Mouse (Mus musculus) midbrain, embryonic 14.5 days (tissue): ENCODE data around the gene Slc38a9. TPM values are rescaled to one million over a fixed set of nuclear protein-coding genes. Genes with fewer than 3 reads are reported as not detected.

Source experiments
- ATAC-seq: fragments of 200-750 bp; cut with Nextera tagmentation; 2 replicates; pipeline ENCODE4 v1.8.0; 2017; ENCODE audit warnings: moderate number of reproducible peaks, moderate library complexity; ENCODE audit not compliant: low FRiP score, low TSS enrichment
- DNase-seq: peaks from one replicate; pipeline ENCODE4 v3.0.0-alpha.2; 2015
- H3K27ac ChIP-seq: fragments of 300-500 bp; sonication (generic); replicated peaks from 2 replicates; pipeline ENCODE4 v1.5.1; 2014; ENCODE audit warnings: mild to moderate bottlenecking, low read depth, low read length, moderate library complexity
- H3K27me3 ChIP-seq: fragments of 300-500 bp; sonication (generic); 2 replicates; pipeline ENCODE4 v1.6.1; 2014; ENCODE audit warnings: low read length, control low read depth, mixed read lengths; ENCODE audit not compliant: control insufficient read depth, insufficient read depth
- H3K36me3 ChIP-seq: fragments of 300-500 bp; sonication (generic); 2 replicates; pipeline ENCODE4 v1.6.1; 2014; ENCODE audit warnings: low read length, control low read depth; ENCODE audit not compliant: control insufficient read depth, insufficient read depth
- H3K4me1 ChIP-seq: fragments of 300-500 bp; sonication (generic); 2 replicates; pipeline ENCODE4 v1.6.1; 2014; ENCODE audit warnings: mild to moderate bottlenecking, antibody characterized with exemption, low read length, control low read depth; ENCODE audit not compliant: control insufficient read depth, insufficient read depth
- H3K4me2 ChIP-seq: fragments of 300-500 bp; sonication (generic); 2 replicates; pipeline ENCODE4 v1.6.1; 2014; ENCODE audit warnings: mild to moderate bottlenecking, low read length, moderate library complexity
- H3K4me3 ChIP-seq: fragments of 300-500 bp; sonication (generic); replicated peaks from 2 replicates; pipeline ENCODE4 v1.5.1; 2014; ENCODE audit warnings: low read depth, low read length
- H3K9ac ChIP-seq: fragments of 300-500 bp; sonication (generic); replicated peaks from 2 replicates; pipeline ENCODE4 v1.6.1; 2014; ENCODE audit warnings: mild to moderate bottlenecking, low read length, moderate library complexity
- H3K9me3 ChIP-seq: fragments of 300-500 bp; sonication (generic); 2 replicates; pipeline ENCODE4 v1.6.1; 2016; ENCODE audit warnings: low read length, control low read depth, mixed read lengths; ENCODE audit not compliant: control insufficient read depth
- WGBS: fragments of 180-500 bp; shearing (Covaris S2); extraction: QIAGEN DNeasy Blood & Tissue Kit; methylation state at CpG from one replicate; pipeline ENCODE4 v1.1.7; 2014; 5-methylcytosine and 5-hydroxymethylcytosine counted together
- polyA plus RNA-seq: library from polyadenylated mRNA; unstranded; fragments of >200 nt; fragmentation: Nextera tagmentation; extraction: Ambion mirVana; gene quantifications from 2 replicates; pipeline ENCODE4 v1.2.1, GENCODE M21; 2014

Slc38a9 gene
- polyA plus RNA-seq, 1 experiment from 2014 or later, result 24.4 TPM

- ATAC-seq (no peak), DNase-seq (peak; percentile 39)
- whole genome bisulfite sequencing, result 55% methylated on average over 11 of the region's 11 CpGs
- no peak overlapping the region for H3K4me3 ChIP-seq
- no peaks in the 10 kb centered on the region for H3K27me3 ChIP-seq
- no peak overlapping the region for H3K27ac ChIP-seq
- H3K9me3 ChIP-seq, result no peaks in the 10 kb centered on the region
- H3K4me2 ChIP-seq, result no peak overlapping the region
- no peaks in the 10 kb centered on the region for H3K36me3 ChIP-seq
- peaks cover 6% of the 10 kb centered on the region; the same call in 1 of the 2 replicates for H3K4me1 ChIP-seq
- no peak overlapping the region for H3K9ac ChIP-seq
These were observed 95.0 kb downstream of the Slc38a9 start for GRCm38 (mm10) chr13:112755507-112756010.

- no peak for DNase-seq
- WGBS, result 87% methylated on average over 9 of the region's 9 CpGs
- no peak overlapping the region for H3K4me3 ChIP-seq
- no peaks in the 10 kb centered on the region for H3K9me3 ChIP-seq
- H3K27ac ChIP-seq, result no peak overlapping the region
- no peak for ATAC-seq
- H3K9ac ChIP-seq, result no peak overlapping the region
- H3K27me3 ChIP-seq, result no peaks in the 10 kb centered on the region
- no peaks in the 10 kb centered on the region for H3K36me3 ChIP-seq
- H3K4me1 ChIP-seq, result no peaks in the 10 kb centered on the region
- H3K4me2 ChIP-seq, result no peak overlapping the region
These were observed 96.8 kb downstream of the Slc38a9 start for GRCm38 (mm10) chr13:112757395-112757794.

- no peaks in the 10 kb centered on the region for H3K4me1 ChIP-seq
- no peak for DNase-seq
- 90% methylated on average over 6 of the region's 6 CpGs for WGBS
- H3K4me2 ChIP-seq, result no peak overlapping the region
- H3K27me3 ChIP-seq, result no peaks in the 10 kb centered on the region
- H3K27ac ChIP-seq, result no peak overlapping the region
- no peak for ATAC-seq
- H3K36me3 ChIP-seq, result no peaks in the 10 kb centered on the region
- H3K9ac ChIP-seq, result no peak overlapping the region
- no peak overlapping the region for H3K4me3 ChIP-seq
- no peaks in the 10 kb centered on the region for H3K9me3 ChIP-seq
These were observed 98.1 kb downstream of the Slc38a9 start for GRCm38 (mm10) chr13:112758546-112759090.

- 84% methylated on average over 9 of the region's 9 CpGs for WGBS
- Histone ChIP-seq H3K4me2 (no peak overlapping the region), H3K27ac (no peak overlapping the region), H3K9me3 (no peaks in the 10 kb centered on the region), H3K36me3 (no peaks in the 10 kb centered on the region), H3K4me3 (no peak overlapping the region), H3K4me1 (no peaks in the 10 kb centered on the region), H3K27me3 (no peaks in the 10 kb centered on the region), H3K9ac (no peak overlapping the region)
- ATAC-seq, result no peak
- DNase-seq, result no peak
These were observed 98.8 kb downstream of the Slc38a9 start for GRCm38 (mm10) chr13:112759364-112759763.

- H3K27me3 ChIP-seq, result no peaks in the 10 kb centered on the region
- 74% methylated on average over 15 of the region's 15 CpGs for WGBS
- H3K36me3 ChIP-seq, result no peaks in the 10 kb centered on the region
- no peak overlapping the region for H3K27ac ChIP-seq
- ATAC-seq (no peak), DNase-seq (no peak)
- no peak overlapping the region for H3K4me3 ChIP-seq
- no peak overlapping the region for H3K4me2 ChIP-seq
- H3K9ac ChIP-seq, result no peak overlapping the region
- H3K4me1 ChIP-seq, result no peaks in the 10 kb centered on the region
- no peaks in the 10 kb centered on the region for H3K9me3 ChIP-seq
These were observed 99.4 kb downstream of the Slc38a9 start for GRCm38 (mm10) chr13:112759777-112760537.

GRCm38 (mm10) chr13:112760538-112760881 is 100.0 kb downstream of the Slc38a9 start:
- WGBS, result 52% methylated on average over 1 of the region's 1 CpGs
- DNase-seq, result no peak

GRCm38 (mm10) chr13:112761787-112762186 is 101.2 kb downstream of the Slc38a9 start:
- Histone ChIP-seq H3K9me3 (peaks cover 9% of the 10 kb centered on the region), H3K27me3 (no peaks in the 10 kb centered on the region), H3K9ac (no peak overlapping the region), H3K4me3 (no peak overlapping the region), H3K36me3 (no peaks in the 10 kb centered on the region), H3K4me1 (no peaks in the 10 kb centered on the region), H3K27ac (no peak overlapping the region), H3K4me2 (no peak overlapping the region)
- no peak for DNase-seq
- 82% methylated on average over 1 of the region's 1 CpGs for WGBS
- no peak for ATAC-seq

More at GRCm38 (mm10) chr13:112760538-112760881, 100.0 kb downstream of the Slc38a9 start:
- Histone ChIP-seq H3K27me3 (no peaks in the 10 kb centered on the region), H3K4me3 (no peak overlapping the region), H3K4me2 (no peak overlapping the region), H3K9ac (no peak overlapping the region), H3K36me3 (no peaks in the 10 kb centered on the region), H3K27ac (no peak overlapping the region), H3K9me3 (no peaks in the 10 kb centered on the region), H3K4me1 (no peaks in the 10 kb centered on the region)
- ATAC-seq, result no peak

- H3K27ac ChIP-seq, result no peak overlapping the region
- H3K9ac ChIP-seq, result no peak overlapping the region
- H3K4me3 ChIP-seq, result no peak overlapping the region
- no peaks in the 10 kb centered on the region for H3K4me1 ChIP-seq
- ATAC-seq (no peak), DNase-seq (no peak)
- H3K4me2 ChIP-seq, result no peak overlapping the region
- 86% methylated on average over 4 of the region's 4 CpGs for WGBS
- H3K9me3 ChIP-seq, result peaks cover 17% of the 10 kb centered on the region
- no peaks in the 10 kb centered on the region for H3K27me3 ChIP-seq
- H3K36me3 ChIP-seq, result no peaks in the 10 kb centered on the region
These were observed 102.0 kb downstream of the Slc38a9 start for GRCm38 (mm10) chr13:112762548-112762947.
